Mouse (Mus musculus): ENCODE measurements at regions not wholly inside any gene's neighbourhood (a gene's known extent, or its start where the extent isn't known, plus 50 kb on each side); places are given as distances from the start of the nearest gene placed in this dataset.

DNA sequence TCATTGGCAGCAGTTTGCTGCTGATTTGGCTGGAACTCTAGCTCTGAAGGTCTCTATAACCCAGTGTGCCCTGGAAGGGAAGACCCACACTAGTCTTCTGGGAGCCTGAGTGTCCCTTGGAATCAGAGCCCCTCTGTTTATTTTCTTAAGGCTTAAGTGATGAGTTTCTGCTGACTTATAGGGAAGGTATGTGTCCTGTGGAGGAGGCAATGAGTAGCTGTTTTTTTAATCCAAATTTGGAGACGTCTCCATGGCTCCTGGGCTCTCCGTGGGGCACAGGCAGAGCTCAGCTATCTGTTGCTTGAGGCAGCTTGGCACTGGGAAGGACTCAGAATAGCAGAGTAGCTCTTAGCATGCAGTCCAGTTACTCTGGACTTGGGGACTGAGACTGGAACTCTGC is 146.4 kb downstream of the Ttc32 start:
- TF ChIP-seq CTCF (IDR thresholded peaks at IDR 0.05; ENCODE audit: low read depth) (no peak), EP300 (optimal IDR thresholded peaks at IDR 0.05) (no peak)
